Mouse (Mus musculus) megakaryocyte, embryonic 14.5 days (primary cell): Measurements from ENCODE around the gene Col6a5.
"Not testable (repeated sequence)": the region's sequence is repeated elsewhere in the genome, so short reads cannot be mapped to it uniquely, and the experiment has no call there.

Experiments
- FLI1 ChIP-seq: IDR thresholded peaks from 2 replicates; pipeline ENCODE4 v1.6.1; 2012; ENCODE audit warnings: low read length, inconsistent platforms, mixed read lengths
- GATA1 ChIP-seq: IDR thresholded peaks from 3 replicates; pipeline ENCODE4 v1.6.1; 2012; ENCODE audit warnings: mixed read lengths, low read length, inconsistent platforms, borderline replicate concordance

- TF ChIP-seq GATA1, FLI1: not testable (repeated sequence)
These were observed 119.1 kb downstream of the Col6a5 start for GRCm38 (mm10) chr9:105841386-105841785.
